Mouse (Mus musculus): ENCODE results near the gene Fstl4.

The Fstl4 gene

GRCm38 (mm10) chr11:52767921-52768320 lies 3.5 kb downstream of the Fstl4 start:
- peak; percentile 48 for DNase-seq (ENCODE audit: inconsistent ontology term)

- no peak for DNase-seq (ENCODE audit: inconsistent ontology term)
These were observed 8.6 kb downstream of the Fstl4 start for GRCm38 (mm10) chr11:52773073-52773472.

GRCm38 (mm10) chr11:52775291-52775690 lies 10.9 kb downstream of the Fstl4 start:
- DNase-seq (ENCODE audit: inconsistent ontology term): no peak

- DNase-seq (ENCODE audit: inconsistent ontology term): no peak
These were observed 18.0 kb downstream of the Fstl4 start for GRCm38 (mm10) chr11:52782426-52782825.

GRCm38 (mm10) chr11:52794331-52794730 lies 29.9 kb downstream of the Fstl4 start:
- no peak for DNase-seq (ENCODE audit: inconsistent ontology term)

GRCm38 (mm10) chr11:52809542-52809941 lies 45.1 kb downstream of the Fstl4 start:
- DNase-seq (ENCODE audit: inconsistent ontology term): no peak

GRCm38 (mm10) chr11:52816004-52816403 lies 51.6 kb downstream of the Fstl4 start:
- DNase-seq (ENCODE audit: inconsistent ontology term): no peak

- DNase-seq (ENCODE audit: inconsistent ontology term): no peak
These were observed 56.0 kb downstream of the Fstl4 start for GRCm38 (mm10) chr11:52820336-52820905.

GRCm38 (mm10) chr11:52826591-52826990 lies 62.2 kb downstream of the Fstl4 start:
- no peak for DNase-seq (ENCODE audit: inconsistent ontology term)

- peak; percentile 12 for DNase-seq (ENCODE audit: inconsistent ontology term)
These were observed 67.3 kb downstream of the Fstl4 start for GRCm38 (mm10) chr11:52831631-52832310.

GRCm38 (mm10) chr11:52832311-52832675 lies 67.9 kb downstream of the Fstl4 start:
- DNase-seq (ENCODE audit: inconsistent ontology term): peak; percentile 0

- no peak for DNase-seq (ENCODE audit: inconsistent ontology term)
These were observed 84.3 kb downstream of the Fstl4 start for GRCm38 (mm10) chr11:52848691-52849090.

- DNase-seq (ENCODE audit: inconsistent ontology term): no peak
These were observed 85.6 kb downstream of the Fstl4 start for GRCm38 (mm10) chr11:52850071-52850470.

GRCm38 (mm10) chr11:52872846-52873512 lies 108.5 kb downstream of the Fstl4 start:
- DNase-seq (ENCODE audit: inconsistent ontology term): no peak

- DNase-seq (ENCODE audit: inconsistent ontology term): no peak
These were observed 111.7 kb downstream of the Fstl4 start for GRCm38 (mm10) chr11:52875916-52876765.

GRCm38 (mm10) chr11:52877662-52878061 lies 113.2 kb downstream of the Fstl4 start:
- DNase-seq (ENCODE audit: inconsistent ontology term): no peak

GRCm38 (mm10) chr11:52879958-52880357 lies 115.5 kb downstream of the Fstl4 start:
- no peak for DNase-seq (ENCODE audit: inconsistent ontology term)

GRCm38 (mm10) chr11:52886559-52887303 lies 122.3 kb downstream of the Fstl4 start:
- no peak for DNase-seq (ENCODE audit: inconsistent ontology term)

- DNase-seq (ENCODE audit: inconsistent ontology term): peak; percentile 60
These were observed 123.7 kb downstream of the Fstl4 start for GRCm38 (mm10) chr11:52888150-52888549.

- DNase-seq (ENCODE audit: inconsistent ontology term): no peak
These were observed 125.1 kb downstream of the Fstl4 start for GRCm38 (mm10) chr11:52889527-52889926.

- no peak for DNase-seq (ENCODE audit: inconsistent ontology term)
These were observed 125.7 kb downstream of the Fstl4 start for GRCm38 (mm10) chr11:52890156-52890555.

All from Muller cell, postnatal 12 days (primary cell).